Mouse (Mus musculus) CH12.LX (cell line): ENCODE data around the gene Marveld1. TPM values are rescaled to one million over a fixed set of nuclear protein-coding genes. Genes with fewer than 3 reads are reported as not detected.

Source experiments
- DNase-seq: peaks from one replicate; pipeline ENCODE4 v3.0.0-alpha.2; 2013; ENCODE audit errors: extremely low read depth
- H3K27ac ChIP-seq: 2 replicates; pipeline ENCODE4 v1.5.1; 2012; ENCODE audit warnings: low read depth, mild to moderate bottlenecking, control low read depth, moderate library complexity; ENCODE audit not compliant: insufficient read depth
- H3K27me3 ChIP-seq: replicated peaks from 2 replicates; pipeline ENCODE3; 2012; ENCODE audit warnings: inconsistent platforms
- H3K36me3 ChIP-seq, 2 experiments: replicated peaks in 1 of 2; 2 replicates each; pipeline versions ENCODE3 to v1.6.1; 2012; ENCODE audit warnings: inconsistent platforms in 1 of 2, low read length in 1 of 2, mild to moderate bottlenecking in 1 of 2, mixed read lengths in 1 of 2, moderate library complexity in 1 of 2; ENCODE audit not compliant: control insufficient read depth in 1 of 2, insufficient read depth in 1 of 2
- H3K4me1 ChIP-seq, 2 experiments: 2 replicates each; pipeline ENCODE4 v1.6.1; 2012; ENCODE audit warnings: inconsistent platforms in 1 of 2, moderate library complexity in 1 of 2; ENCODE audit not compliant: insufficient read depth in 2 of 2, control insufficient read depth in 1 of 2
- H3K4me2 ChIP-seq: 2 replicates; pipeline ENCODE4 v1.6.1; 2012; ENCODE audit warnings: low read depth, mild to moderate bottlenecking, control low read depth; ENCODE audit not compliant: poor library complexity, insufficient read depth, severe bottlenecking
- H3K4me3 ChIP-seq, 3 experiments: fragments of 150-350 bp in 1 of 3; sonication (generic) in 1 of 3; replicated peaks in 1 of 3; 2 replicates each; pipeline versions ENCODE3 to v1.5.1; 2011 to 2012; ENCODE audit warnings: low read depth in 2 of 3, low read length in 2 of 3, mild to moderate bottlenecking in 2 of 3, moderate library complexity in 2 of 3, control low read depth in 1 of 3, improper control_type of control experiment in 1 of 3, inconsistent platforms in 1 of 3, mixed read lengths in 1 of 3; ENCODE audit not compliant: poor library complexity in 1 of 3
- H3K79me2 ChIP-seq: replicated peaks from 2 replicates; pipeline ENCODE4 v1.6.1; 2012; ENCODE audit warnings: mild to moderate bottlenecking, moderate library complexity; ENCODE audit not compliant: control insufficient read depth, poor library complexity, insufficient read depth, severe bottlenecking; ENCODE audit errors: extremely low read depth
- H3K9ac ChIP-seq: 2 replicates; pipeline ENCODE4 v1.6.1; 2012; ENCODE audit warnings: low read depth, mild to moderate bottlenecking, control low read depth, moderate library complexity; ENCODE audit not compliant: insufficient read depth
- H3K9me3 ChIP-seq: replicated peaks from 2 replicates; pipeline ENCODE3; 2012; ENCODE audit warnings: low read length, inconsistent platforms, mixed read lengths
- BHLHE40 ChIP-seq: IDR thresholded peaks from 2 replicates; pipeline ENCODE4 v1.6.1; 2011; ENCODE audit warnings: mild to moderate bottlenecking, low read depth, low read length, improper control_type of control experiment
- CHD1 ChIP-seq: IDR thresholded peaks from 2 replicates; pipeline ENCODE4 v1.6.1; 2012; ENCODE audit warnings: low read depth, low read length, improper control_type of control experiment, inconsistent platforms
- CHD2 ChIP-seq: IDR thresholded peaks from 2 replicates; pipeline ENCODE4 v1.6.1; 2011; ENCODE audit warnings: low read length, improper control_type of control experiment
- CTCF ChIP-seq, 2 experiments: IDR thresholded peaks in 1 of 2; conservative IDR thresholded peaks in 1 of 2; 2 replicates each; pipeline ENCODE4 v1.5.1; 2011 to 2012; ENCODE audit warnings: low read depth in 2 of 2, low read length in 2 of 2, improper control_type of control experiment in 1 of 2, inconsistent platforms in 1 of 2, mild to moderate bottlenecking in 1 of 2, moderate library complexity in 1 of 2
- E2F4 ChIP-seq: IDR thresholded peaks from 2 replicates; pipeline ENCODE4 v1.6.1; 2011; ENCODE audit warnings: low read depth, low read length, improper control_type of control experiment; ENCODE audit not compliant: insufficient replicate concordance
- ELF1 ChIP-seq: IDR thresholded peaks from 2 replicates; pipeline ENCODE4 v1.6.1; 2014; ENCODE audit warnings: low read depth, mild to moderate bottlenecking, inconsistent platforms, low read length, improper control_type of control experiment
- EP300 ChIP-seq: IDR thresholded peaks from 2 replicates; pipeline ENCODE4 v1.6.1; 2011; ENCODE audit warnings: low read length, improper control_type of control experiment
- ETS1 ChIP-seq: conservative IDR thresholded peaks from 2 replicates; pipeline ENCODE4 v1.6.1; 2012; ENCODE audit warnings: low read depth, mild to moderate bottlenecking, inconsistent platforms, low read length, improper control_type of control experiment, moderate library complexity
- GABPA ChIP-seq: IDR thresholded peaks from 2 replicates; pipeline ENCODE4 v1.6.1; 2012; ENCODE audit warnings: low read depth, low read length, improper control_type of control experiment, inconsistent platforms; ENCODE audit not compliant: insufficient replicate concordance
- HCFC1 ChIP-seq: IDR thresholded peaks from 2 replicates; pipeline ENCODE4 v1.6.1; 2012; ENCODE audit warnings: low read depth, mild to moderate bottlenecking, inconsistent platforms, low read length, improper control_type of control experiment
- IRF4 ChIP-seq: IDR thresholded peaks from 2 replicates; pipeline ENCODE4 v1.6.1; 2014; ENCODE audit warnings: low read depth, mild to moderate bottlenecking, inconsistent platforms, low read length, improper control_type of control experiment
- JUN ChIP-seq: IDR thresholded peaks from 2 replicates; pipeline ENCODE4 v1.6.1; 2011; ENCODE audit warnings: low read depth, mild to moderate bottlenecking, low read length, improper control_type of control experiment, moderate library complexity; ENCODE audit not compliant: insufficient read depth
- JUND ChIP-seq: conservative IDR thresholded peaks from 2 replicates; pipeline ENCODE4 v1.6.1; 2011; ENCODE audit warnings: low read depth, low read length, improper control_type of control experiment
- MAZ ChIP-seq: IDR thresholded peaks from 2 replicates; pipeline ENCODE4 v1.6.1; 2012; ENCODE audit warnings: low read depth, mild to moderate bottlenecking, inconsistent platforms, low read length, improper control_type of control experiment, moderate library complexity
- MEF2A ChIP-seq: IDR thresholded peaks from 2 replicates; pipeline ENCODE4 v1.6.1; 2014; ENCODE audit warnings: low read depth, mild to moderate bottlenecking, inconsistent platforms, low read length, improper control_type of control experiment, borderline replicate concordance
- MXI1 ChIP-seq: IDR thresholded peaks from 2 replicates; pipeline ENCODE4 v1.6.1; 2011; ENCODE audit warnings: mild to moderate bottlenecking, low read depth, low read length, improper control_type of control experiment
- POLR2A ChIP-seq: IDR thresholded peaks from 2 replicates; pipeline ENCODE4 v1.6.1; 2011; ENCODE audit warnings: low read depth, mild to moderate bottlenecking, improper control_type of control experiment, low read length
- POLR2AphosphoS2 ChIP-seq: IDR thresholded peaks from 2 replicates; pipeline ENCODE4 v1.6.1; 2011; ENCODE audit warnings: low read depth, low read length, improper control_type of control experiment
- RCOR1 ChIP-seq: conservative IDR thresholded peaks from 2 replicates; pipeline ENCODE4 v1.6.1; 2012; ENCODE audit warnings: low read depth, mild to moderate bottlenecking, inconsistent platforms, low read length, improper control_type of control experiment
- SMC3 ChIP-seq: IDR thresholded peaks from 2 replicates; pipeline ENCODE4 v1.6.1; 2011; ENCODE audit warnings: low read depth, low read length, improper control_type of control experiment
- TBP ChIP-seq: conservative IDR thresholded peaks from 2 replicates; pipeline ENCODE4 v1.6.1; 2011; ENCODE audit warnings: low read depth, low read length, improper control_type of control experiment
- TCF12 ChIP-seq: IDR thresholded peaks from 2 replicates; pipeline ENCODE4 v1.6.1; 2014; ENCODE audit warnings: low read depth, mild to moderate bottlenecking, inconsistent platforms, low read length, improper control_type of control experiment
- UBTF ChIP-seq: IDR thresholded peaks from 2 replicates; pipeline ENCODE4 v1.6.1; 2012; ENCODE audit warnings: low read depth, mild to moderate bottlenecking, inconsistent platforms, low read length, improper control_type of control experiment, moderate library complexity
- USF1 ChIP-seq: IDR thresholded peaks from 2 replicates; pipeline ENCODE4 v1.6.1; 2014; ENCODE audit warnings: low read depth, mild to moderate bottlenecking, inconsistent platforms, low read length, improper control_type of control experiment
- USF2 ChIP-seq: conservative IDR thresholded peaks from 2 replicates; pipeline ENCODE4 v1.6.1; 2011; ENCODE audit warnings: low read depth, low read length, improper control_type of control experiment
- ZC3H11A ChIP-seq: IDR thresholded peaks from 2 replicates; pipeline ENCODE4 v1.6.1; 2012; ENCODE audit warnings: low read depth, mild to moderate bottlenecking, inconsistent platforms, low read length, improper control_type of control experiment
- dilution Hi-C: fragments of 300-500 bp; cut with MboI; formaldehyde crosslinking; loops from 2 replicates; pipeline ENCODE4 v1.14.3; 2020; ENCODE audit warnings: low sequenced_read_pairs; ENCODE audit not compliant: extremely low pct_unique_long_range_greater_than_20kb, extremely low pct_ligation_motif_present
- in situ Hi-C: fragments of 300-500 bp; cut with MboI; formaldehyde crosslinking; loops from 3 replicates; pipeline ENCODE4 v1.14.3; 2019; ENCODE audit warnings: low sequenced_read_pairs, low pct_ligation_motif_present, low pct_unique_long_range_greater_than_20kb, mixed read lengths
- polyA plus RNA-seq: library from polyadenylated mRNA; unstranded; fragments of >175 nt; gene quantifications from 2 replicates; pipeline ENCODE4 v1.2.1, GENCODE M21; 2012; ENCODE audit warnings: low read depth; ENCODE audit not compliant: insufficient read length
- total RNA-seq, 2 experiments: library from RNA; depleted of rRNA; stranded (reverse); fragments of 300-350 nt in 1 of 2; fragments of >200 nt in 1 of 2; gene quantifications; 2 replicates each; pipeline ENCODE4 v1.2.3; 2012 to 2014

Marveld1 gene
- total and polyA plus RNA-seq, 3 experiments, result 0.07 TPM; not detected in 2

DNA sequence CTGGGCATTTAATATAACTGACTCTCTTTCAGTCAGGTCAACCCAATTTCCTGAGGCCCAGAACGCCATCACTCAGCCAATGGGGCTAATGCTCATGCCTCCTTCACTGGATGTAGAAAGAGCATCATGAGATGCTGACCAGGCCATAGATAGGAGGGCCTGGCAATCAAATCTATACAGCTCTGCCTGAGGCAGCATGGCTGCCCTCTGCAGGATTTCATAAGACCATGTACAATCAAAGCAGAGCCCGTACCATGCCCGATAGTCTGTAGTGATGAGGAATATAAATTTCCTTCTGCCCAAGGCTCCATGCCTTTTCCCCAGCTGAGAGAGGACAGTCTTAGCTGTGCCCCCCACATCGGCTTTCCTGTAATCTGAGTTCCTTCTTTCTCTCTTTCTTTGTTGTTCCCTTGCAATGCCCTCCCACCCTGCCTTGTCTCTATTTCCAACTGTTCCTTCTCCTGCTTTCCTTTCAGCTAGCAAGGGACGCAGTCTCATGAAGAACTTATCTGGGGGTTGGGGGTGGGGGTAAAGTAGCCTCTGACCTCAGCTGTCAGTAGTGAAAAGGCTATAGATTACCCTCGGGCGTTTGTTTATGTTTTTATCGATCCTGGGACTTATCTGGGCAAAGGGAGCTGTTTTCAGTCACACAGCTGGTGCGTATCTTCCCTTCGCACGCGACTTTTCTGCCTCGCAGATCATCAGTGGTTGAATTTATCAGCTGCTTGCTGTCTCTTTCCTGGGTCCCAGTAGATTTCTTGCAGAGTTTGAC lies 11.2 kb downstream of the Marveld1 start:
- peaks cover 2% of the 10 kb centered on the region for H3K27me3 ChIP-seq
- H3K9ac ChIP-seq, result peak overlapping the region; percentile 17; the same call in 1 of the 2 replicates
- no peaks in the 10 kb centered on the region for H3K79me2 ChIP-seq
- H3K27ac ChIP-seq, result peak overlapping the region; percentile 72
- no peaks in the 10 kb centered on the region for H3K36me3 ChIP-seq
- H3K4me1 ChIP-seq, result peaks cover 3 to 10% of the 10 kb centered on the region in 2 experiments; a peak in 3 of 4 replicates
- dilution Hi-C loops, result no loop called here
- no peak for TF ChIP-seq HCFC1
- TF ChIP-seq IRF4, result no peak
- no peak for TF ChIP-seq UBTF
- no peak for TF ChIP-seq ZC3H11A
- TF ChIP-seq ETS1, result no peak
- TF ChIP-seq USF1, result no peak
- no peak for TF ChIP-seq E2F4
- TF ChIP-seq MEF2A, result no peak
- no peak for TF ChIP-seq JUND
- no peak for TF ChIP-seq JUN
- TF ChIP-seq TBP, result no peak
- no peak for TF ChIP-seq GABPA
- TF ChIP-seq USF2, result no peak
- no peak for TF ChIP-seq SMC3
- TF ChIP-seq, all 38 proteins: peak for 0
- in situ Hi-C loops, result no loop called here
- no peak for DNase-seq
- no peaks in the 10 kb centered on the region for H3K9me3 ChIP-seq
- peak overlapping the region in 1 of 3 experiments; percentile 29 for H3K4me3 ChIP-seq
- no peak overlapping the region for H3K4me2 ChIP-seq

GRCm38 (mm10) chr19:42163764-42164163 lies 16.6 kb downstream of the Marveld1 start, which contains the start of gene Zfyve27:
TSS of gene Zfyve27 (plus strand) at chr19:42163951.
- in situ Hi-C loops, result loop anchor here (5.0 kb wide), 1 partner anchor 121 kb away; no protein-coding TSS in a partner anchor
- DNase-seq, result no peak
- Histone ChIP-seq H3K4me3 (peak within 1 kb of the TSS in 1 of 3 experiments; percentile 7), H3K9me3 (no peaks in the 10 kb centered on the region), H3K9ac (peak within 1 kb of the TSS; percentile 7; the same call in 1 of the 2 replicates), H3K4me2 (peak within 1 kb of the TSS; percentile 72), H3K4me1 (peaks cover 12% of the 10 kb centered on the region in 2 experiments), H3K27me3 (peaks cover 16% of the 10 kb centered on the region), H3K79me2 (no peaks in the 10 kb centered on the region), H3K27ac (no peak within 1 kb of the TSS), H3K36me3 (no peaks in the 10 kb centered on the region)
- TF ChIP-seq CHD1 (no peak), USF1 (no peak), CHD2 (peak; percentile 52; the same call in 1 of the 2 replicates), HCFC1 (no peak), MAZ (no peak), MXI1 (no peak), TCF12 (no peak), BHLHE40 (peak; percentile 3; the same call in 1 of the 2 replicates), RCOR1 (no peak), POLR2A (no peak), ETS1 (0 out of 2 replicates have a peak, but pooled peaks have one; percentile 5), USF2 (no peak), GABPA (no peak), ELF1 (0 out of 2 replicates have a peak, but pooled peaks have one; percentile 11), SMC3 (no peak), CTCF (conservative IDR thresholded peaks at IDR 0.05 in 1 of 2, IDR thresholded peaks at IDR 0.05 in 1 of 2; ENCODE audit: low read depth in 2 of 2, low read length in 2 of 2) (no peak), POLR2AphosphoS2 (no peak), EP300 (no peak)
- dilution Hi-C loops, result no loop called here
